Mouse (Mus musculus) spleen, embryonic (tissue): ENCODE measurements at regions not wholly inside any gene's neighbourhood (a gene's known extent, or its start where the extent isn't known, plus 50 kb on each side); places are given as distances from the start of the nearest gene placed in this dataset.

ENCODE experiments used
- CTCF ChIA-PET: fragments of 350-600 bp; sonication (Branson Sonifier 250); formaldehyde crosslinking; loops from one replicate; lab custom pipeline; 2022; lab: Charles Lee

DNA sequence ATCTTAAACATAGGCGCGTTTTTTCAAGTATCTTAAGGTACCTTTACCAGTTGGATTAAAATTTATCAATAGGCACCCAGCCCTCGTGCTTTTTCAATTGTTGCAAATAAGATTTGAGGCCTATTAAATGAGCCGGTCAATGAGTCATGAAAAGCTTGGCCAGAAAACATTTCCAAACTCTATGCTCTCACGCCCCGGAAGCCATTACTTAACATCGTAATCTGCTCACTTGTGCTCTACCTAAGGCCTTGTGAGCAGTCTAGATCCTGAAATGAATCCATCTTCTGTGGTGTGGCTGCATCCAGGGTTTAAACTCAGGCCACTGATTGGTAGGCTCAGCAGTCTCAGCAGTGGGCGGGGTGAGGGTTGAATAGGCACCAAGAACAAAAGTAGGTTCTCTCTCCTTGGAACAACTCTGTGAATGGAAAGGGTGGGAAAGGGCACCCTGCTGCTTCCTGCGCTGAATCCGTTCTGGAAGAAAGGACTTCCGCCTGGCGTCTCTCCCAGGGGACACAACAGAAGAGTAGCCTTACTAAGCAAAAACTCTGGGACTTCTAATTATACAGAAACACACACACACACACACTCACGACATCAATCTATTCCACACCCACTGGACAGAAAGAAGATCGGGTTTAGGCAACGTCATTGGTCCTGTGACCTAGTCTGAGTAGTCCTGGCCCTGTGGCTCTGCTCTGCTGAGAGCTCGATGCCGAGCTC is 53.4 kb upstream of the Fmnl2 start:
- CTCF ChIA-PET = interaction anchor here (0.6 kb wide), 1 partner anchor 399 kb away, joined by 4 read pairs; no protein-coding TSS in a partner anchor

GRCm38 (mm10) chr2:52804826-52805149 is 52.9 kb upstream of the Fmnl2 start:
- CTCF ChIA-PET = interaction anchor here (0.6 kb wide), 1 partner anchor 398 kb away, joined by 4 read pairs; no protein-coding TSS in a partner anchor

DNA sequence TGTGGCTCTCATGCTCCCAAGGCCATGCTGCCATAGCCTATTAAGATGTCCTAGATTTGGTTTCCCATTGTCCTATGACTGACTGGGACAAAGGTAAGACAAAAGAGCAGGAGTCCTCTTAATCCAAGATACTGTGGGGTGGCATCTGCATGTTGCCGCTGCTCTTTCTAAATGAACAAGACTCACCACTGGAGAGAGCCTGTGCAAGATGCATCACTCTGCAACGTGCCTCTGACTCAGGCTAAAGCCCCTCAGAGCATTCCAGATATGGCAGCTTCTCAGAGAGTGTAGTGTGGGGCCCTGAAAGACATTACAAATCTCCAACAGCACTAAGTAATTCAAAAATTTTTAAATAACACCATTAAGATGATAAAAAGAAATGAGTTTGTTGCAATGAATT is 49.8 kb upstream of the Fmnl2 start:
- CTCF ChIA-PET = no interaction called here
